In genomic region chr12:28607546-28608305, GRCm38 (mm10) we compare ENCODE assay signal across 12 mouse cellular contexts. TPM values are rescaled to one million over a fixed set of nuclear protein-coding genes. Genes with fewer than 3 reads are reported as not detected.
A peak's percentile ranks its signal among the peaks of the same experiment; 100 is the strongest.
DNase-seq lines count a peak whose midpoint lies in the region; ATAC-seq and TF ChIP-seq lines count a peak whose summit lies in the region.
"Had no signal": no experiment of that assay in that cellular context is flagged by ENCODE, and none has a peak within 500 bp of the region (broad histone marks: within the 10 kb centered on the region; RNA-seq: fewer than 3 reads in every experiment).

No protein-coding gene starts in this region.

- H3K9ac ChIP-seq in limb, embryonic 11.5 days (ENCODE audit: low read length): no peak overlapping the region
- H3K9ac ChIP-seq in kidney, embryonic 16.5 days (replicated peaks; ENCODE audit: low read length): no peak overlapping the region
- H3K9ac ChIP-seq: liver, embryonic 13.5 days had no signal

- WGBS in limb, embryonic 11.5 days: 62% methylated on average over 17 of the region's 17 CpGs
- 69% methylated on average over 17 of the region's 17 CpGs for WGBS in limb, embryonic 10.5 days
- 59% methylated on average over 17 of the region's 17 CpGs for WGBS in kidney, embryonic 16.5 days

- H3K36me3 ChIP-seq in limb, embryonic 11.5 days (ENCODE audit: control insufficient read depth, insufficient read depth, low read length): no peaks in the 10 kb centered on the region
- H3K36me3 ChIP-seq in limb, embryonic 10.5 days: no peaks in the 10 kb centered on the region
- H3K36me3 ChIP-seq in kidney, embryonic 16.5 days (ENCODE audit: insufficient read depth, low read length): no peaks in the 10 kb centered on the region
- H3K36me3 ChIP-seq: liver, embryonic 13.5 days had no signal

- no peaks in the 10 kb centered on the region for H3K27me3 ChIP-seq in limb, embryonic 11.5 days (ENCODE audit: control insufficient read depth, insufficient read depth, low read length)
- H3K27me3 ChIP-seq in limb, embryonic 10.5 days (ENCODE audit: low read depth, poor library complexity, severe bottlenecking): no peaks in the 10 kb centered on the region
- H3K27me3 ChIP-seq in kidney, embryonic 16.5 days (ENCODE audit: insufficient read depth, low read length): no peaks in the 10 kb centered on the region
- H3K27me3 ChIP-seq: liver, embryonic 13.5 days had no signal

- no peaks in the 10 kb centered on the region for H3K4me1 ChIP-seq in limb, embryonic 11.5 days (ENCODE audit: control insufficient read depth, insufficient read depth, low read length)
- H3K4me1 ChIP-seq in limb, embryonic 10.5 days: peaks cover 10% of the 10 kb centered on the region
- 0 out of 2 replicates have a peak, but pooled peaks cover 2% of the 10 kb centered on the region for H3K4me1 ChIP-seq in kidney, embryonic 16.5 days (ENCODE audit: insufficient read depth, low read length)
- H3K4me1 ChIP-seq: liver, embryonic 13.5 days had no signal

- H3K27ac ChIP-seq in limb, embryonic 11.5 days (replicated peaks; ENCODE audit: low read depth, low read length): no peak overlapping the region
- H3K27ac ChIP-seq in limb, embryonic 10.5 days: no peak overlapping the region
- H3K27ac ChIP-seq in layer of hippocampus, adult 2 months: peak overlapping the region; percentile 93
- no peak overlapping the region for H3K27ac ChIP-seq in kidney, embryonic 16.5 days (ENCODE audit: low read length)
- H3K27ac ChIP-seq: liver, embryonic 13.5 days had no signal

- H3K4me3 ChIP-seq in limb, embryonic 11.5 days (ENCODE audit: low read depth, low read length): no peak overlapping the region
- H3K4me3 ChIP-seq in limb, embryonic 10.5 days: no peak overlapping the region
- H3K4me3 ChIP-seq in layer of hippocampus, adult 2 months: peak overlapping the region; percentile 53
- H3K4me3 ChIP-seq in kidney, embryonic 16.5 days (ENCODE audit: low read length): no peak overlapping the region
- H3K4me3 ChIP-seq: erythroblast, embryonic 14.5 days; liver, embryonic 13.5 days had no signal

- peak; percentile 33 for DNase-seq in limb, embryonic 11.5 days (ENCODE audit: low spot score)
- no peak for DNase-seq in limb, embryonic 10.5 days (ENCODE audit: low spot score)
- DNase-seq in cerebellum, postnatal 4 days (ENCODE audit: low spot score in 2 of 2): peak; percentile 41 to 69
- peak; percentile 50 to 74 for DNase-seq in layer of hippocampus, adult 2 months (ENCODE audit: low spot score in 2 of 2)
- peak; percentile 44 for DNase-seq in right cerebral cortex, adult 18-20 months
- no peak for DNase-seq in ovary, postnatal 36 days (ENCODE audit: low spot score)
- DNase-seq in adrenal gland, postnatal 14 days: no peak
- DNase-seq: liver, embryonic 13.5 days had no signal

- no peaks in the 10 kb centered on the region for H3K9me3 ChIP-seq in limb, embryonic 11.5 days (ENCODE audit: control insufficient read depth, low read length)
- no peaks in the 10 kb centered on the region for H3K9me3 ChIP-seq in limb, embryonic 10.5 days (replicated peaks)
- no peaks in the 10 kb centered on the region for H3K9me3 ChIP-seq in kidney, embryonic 16.5 days (ENCODE audit: low read length)
- H3K9me3 ChIP-seq: liver, embryonic 13.5 days had no signal

- TF ChIP-seq CTCF in layer of hippocampus, adult 2 months (conservative IDR thresholded peaks at IDR 0.05): 0 out of 2 replicates have a peak, but pooled peaks have one; percentile 4

- ATAC-seq in limb, embryonic 11.5 days (ENCODE audit: insufficient number of reproducible peaks, low FRiP score, low TSS enrichment, low read depth): no peak
- no peak for ATAC-seq in kidney, embryonic 16.5 days (ENCODE audit: low FRiP score, low TSS enrichment)

- no peak overlapping the region for H3K4me2 ChIP-seq in limb, embryonic 11.5 days (ENCODE audit: low read depth, severe bottlenecking)
- no peak overlapping the region for H3K4me2 ChIP-seq in kidney, embryonic 16.5 days (replicated peaks; ENCODE audit: low read depth, low read length)
- H3K4me2 ChIP-seq: liver, embryonic 13.5 days had no signal

RNA-seq across cellular contexts. Expression of gene Colec11, which starts 15.5 kb away (rescaled TPM):
- 0.21 and 0.24 TPM in 2 replicates for polyA plus RNA-seq in limb, embryonic 11.5 days (2014; fragmentation: Nextera tagmentation; extraction: Ambion mirVana)
- 0.18 TPM in 1 of 2 replicates, not detected in the other for polyA plus RNA-seq in limb, embryonic 10.5 days (2016; fragmentation: Nextera tagmentation; extraction: Ambion mirVana)
- 1 to 10 TPM in 1 of 2 experiments, under 1 TPM in 1; 0.95 to 1.2 TPM for total RNA-seq in layer of hippocampus, adult 2 months (2021)
- polyA plus RNA-seq in kidney, embryonic 16.5 days (2015; fragmentation: Nextera tagmentation; extraction: Ambion mirVana): 3.1 and 4.4 TPM in 2 replicates
- total RNA-seq in adrenal gland, postnatal 14 days (2021): 2.3 and 7.7 TPM in 2 replicates
- polyA plus RNA-seq: erythroblast, embryonic 14.5 days had no signal

RNA-seq across cellular contexts. Expression of gene Allc, which starts 25.4 kb away (rescaled TPM):
- not detected in 2 replicates for polyA plus RNA-seq in limb, embryonic 11.5 days (2014; fragmentation: Nextera tagmentation; extraction: Ambion mirVana)
- not detected in 2 replicates for polyA plus RNA-seq in limb, embryonic 10.5 days (2016; fragmentation: Nextera tagmentation; extraction: Ambion mirVana)
- total RNA-seq in layer of hippocampus, adult 2 months (2021): under 1 TPM; 0.32 to 0.56 TPM
- not detected in 2 replicates for polyA plus RNA-seq in kidney, embryonic 16.5 days (2015; fragmentation: Nextera tagmentation; extraction: Ambion mirVana)
- total RNA-seq in adrenal gland, postnatal 14 days (2021): not detected in 2 replicates
- polyA plus RNA-seq: erythroblast, embryonic 14.5 days; liver, embryonic 13.5 days; spleen, adult 2 months had no signal

RNA-seq across cellular contexts. Expression of gene Rps7, which starts 28.0 kb away (rescaled TPM):
- 822 and 864 TPM in 2 replicates for polyA plus RNA-seq in limb, embryonic 11.5 days (2014; fragmentation: Nextera tagmentation; extraction: Ambion mirVana)
- 654 and 701 TPM in 2 replicates for polyA plus RNA-seq in limb, embryonic 10.5 days (2016; fragmentation: Nextera tagmentation; extraction: Ambion mirVana)
- 100 to 1,000 TPM; 301 to 311 TPM for total RNA-seq in layer of hippocampus, adult 2 months (2021)
- polyA plus RNA-seq in kidney, embryonic 16.5 days (2015; fragmentation: Nextera tagmentation; extraction: Ambion mirVana): 499 and 566 TPM in 2 replicates
- total RNA-seq in adrenal gland, postnatal 14 days (2021): 309 and 416 TPM in 2 replicates

RNA-seq across cellular contexts. Expression of gene Rnaseh1, which starts 41.7 kb away (rescaled TPM):
- 32.5 and 33.7 TPM in 2 replicates for polyA plus RNA-seq in limb, embryonic 11.5 days (2014; fragmentation: Nextera tagmentation; extraction: Ambion mirVana)
- polyA plus RNA-seq in limb, embryonic 10.5 days (2016; fragmentation: Nextera tagmentation; extraction: Ambion mirVana): 38.5 and 38.8 TPM in 2 replicates
- total RNA-seq in layer of hippocampus, adult 2 months (2021): 10 to 100 TPM; 12.8 to 14.3 TPM
- 34.7 and 39.3 TPM in 2 replicates for polyA plus RNA-seq in kidney, embryonic 16.5 days (2015; fragmentation: Nextera tagmentation; extraction: Ambion mirVana)
- 11.8 and 16.9 TPM in 2 replicates for total RNA-seq in adrenal gland, postnatal 14 days (2021)

RNA-seq across cellular contexts. Expression of gene Dcdc2c, which starts 55.5 kb away (rescaled TPM):
- not detected in 2 replicates for polyA plus RNA-seq in limb, embryonic 11.5 days (2014; fragmentation: Nextera tagmentation; extraction: Ambion mirVana)
- 0.10 and 0.23 TPM in 2 replicates for polyA plus RNA-seq in limb, embryonic 10.5 days (2016; fragmentation: Nextera tagmentation; extraction: Ambion mirVana)
- total RNA-seq in layer of hippocampus, adult 2 months (2021): under 1 TPM; 0.41 to 0.42 TPM
- polyA plus RNA-seq in kidney, embryonic 16.5 days (2015; fragmentation: Nextera tagmentation; extraction: Ambion mirVana): 0.10 TPM in 1 of 2 replicates, not detected in the other
- total RNA-seq in adrenal gland, postnatal 14 days (2021): 0.22 and 0.26 TPM in 2 replicates
- total RNA-seq: MEL had no signal
- polyA plus RNA-seq: spleen, adult 2 months had no signal

Comparison
In these comparisons a context has a peak if more than half of its experiments do, and no peak if none do; other contexts are left out.
1. DNase-seq: peak in limb, embryonic 11.5 days (single experiment), cerebellum, postnatal 4 days (2 of 2), layer of hippocampus, adult 2 months (2 of 2) and right cerebral cortex, adult 18-20 months (single experiment); none in limb, embryonic 10.5 days (single experiment), ovary, postnatal 36 days (single experiment) and adrenal gland, postnatal 14 days (single experiment).